Mouse (Mus musculus): ENCODE results near the gene Slc12a3. TPM values are rescaled to one million over a fixed set of nuclear protein-coding genes. Genes with fewer than 3 reads are reported as not detected.

Gene Slc12a3
- total RNA-seq (2012; rRNA removed) (0.17 and 0.21 TPM in 2 replicates), total RNA-seq (2014; rRNA removed) (0.08 TPM in 1 of 2 replicates, not detected in the other), polyA plus RNA-seq (2012; ENCODE audit: insufficient read length, low read depth) (0.19 TPM in 1 of 2 replicates, not detected in the other)

- Histone ChIP-seq H3K4me2 (ENCODE audit: insufficient read depth, low read depth, poor library complexity, severe bottlenecking) (no peak within 1 kb of the TSS), H3K9ac (ENCODE audit: insufficient read depth, low read depth) (no peak within 1 kb of the TSS), H3K27ac (ENCODE audit: insufficient read depth, low read depth) (no peak within 1 kb of the TSS), H3K36me3 (replicated peaks in 1 of 2; ENCODE audit: control insufficient read depth in 1 of 2, insufficient read depth in 1 of 2, low read length in 1 of 2) (peaks cover 0 to 2% of the 10 kb centered on the region in 2 experiments), H3K4me1 (ENCODE audit: control insufficient read depth in 1 of 2, insufficient read depth in 2 of 2) (peaks cover 2 to 24% of the 10 kb centered on the region in 2 experiments; a peak in 3 of 4 replicates), H3K4me3 (replicated peaks in 1 of 3; ENCODE audit: low read depth in 2 of 3, low read length in 2 of 3, poor library complexity in 1 of 3) (no peak within 1 kb of the TSS), H3K27me3 (replicated peaks) (no peaks in the 10 kb centered on the region), H3K9me3 (replicated peaks; ENCODE audit: low read length) (no peaks in the 10 kb centered on the region), H3K79me2 (replicated peaks; ENCODE audit: control insufficient read depth, extremely low read depth, insufficient read depth, poor library complexity, severe bottlenecking) (no peaks in the 10 kb centered on the region)
- TF ChIP-seq CHD1 (IDR thresholded peaks at IDR 0.05; ENCODE audit: low read depth, low read length): no peak
- no peak for DNase-seq (ENCODE audit: extremely low read depth)
- in situ Hi-C loops (cut with MboI; ENCODE audit: low pct_ligation_motif_present, low pct_unique_long_range_greater_than_20kb, low sequenced_read_pairs) (no loop called here), dilution Hi-C loops (cut with MboI; ENCODE audit: extremely low pct_ligation_motif_present, extremely low pct_unique_long_range_greater_than_20kb, low sequenced_read_pairs) (no loop called here)
These were observed at the start of gene Slc12a3 for GRCm38 (mm10) chr8:94328932-94329728. Gene Slc12a3, plus strand, starts transcription at chr8:94329201.

- no peak for TF ChIP-seq CHD1 (IDR thresholded peaks at IDR 0.05; ENCODE audit: low read depth, low read length)
- TF ChIP-seq MXI1 (IDR thresholded peaks at IDR 0.05; ENCODE audit: low read depth, low read length): no peak
- no peak for TF ChIP-seq MAZ (IDR thresholded peaks at IDR 0.05; ENCODE audit: low read depth, low read length)
- TF ChIP-seq MYC (IDR thresholded peaks at IDR 0.05; ENCODE audit: low read depth, low read length): no peak
- TF ChIP-seq ZKSCAN1 (IDR thresholded peaks at IDR 0.05; ENCODE audit: borderline replicate concordance, low read depth, low read length): no peak
- no peak for TF ChIP-seq ZNF384 (IDR thresholded peaks at IDR 0.05; ENCODE audit: low read depth, low read length)
- no peak for TF ChIP-seq JUND (conservative IDR thresholded peaks at IDR 0.05; ENCODE audit: low read depth, low read length)
- TF ChIP-seq USF1 (IDR thresholded peaks at IDR 0.05; ENCODE audit: low read depth, low read length): no peak
- no peak for TF ChIP-seq RCOR1 (conservative IDR thresholded peaks at IDR 0.05; ENCODE audit: low read depth, low read length)
- no peak for TF ChIP-seq TBP (conservative IDR thresholded peaks at IDR 0.05; ENCODE audit: low read depth, low read length)
- TF ChIP-seq USF2 (conservative IDR thresholded peaks at IDR 0.05; ENCODE audit: low read depth, low read length): no peak
- TF ChIP-seq EP300 (IDR thresholded peaks at IDR 0.05; ENCODE audit: low read length): no peak
- no peak for TF ChIP-seq IRF4 (IDR thresholded peaks at IDR 0.05; ENCODE audit: low read depth, low read length)
- no peak for TF ChIP-seq RAD21 (IDR thresholded peaks at IDR 0.05; ENCODE audit: low read depth, low read length)
- TF ChIP-seq SMC3 (IDR thresholded peaks at IDR 0.05; ENCODE audit: low read depth, low read length): no peak
- TF ChIP-seq BHLHE40 (IDR thresholded peaks at IDR 0.05; ENCODE audit: low read depth, low read length): no peak
- TF ChIP-seq GABPA (IDR thresholded peaks at IDR 0.05; ENCODE audit: insufficient replicate concordance, low read depth, low read length): no peak
- no peak for TF ChIP-seq ELF1 (IDR thresholded peaks at IDR 0.05; ENCODE audit: low read depth, low read length)
- no peak for TF ChIP-seq POLR2A (IDR thresholded peaks at IDR 0.05; ENCODE audit: low read depth, low read length)
- no peak for TF ChIP-seq JUN (IDR thresholded peaks at IDR 0.05; ENCODE audit: insufficient read depth, low read depth, low read length)
- no peaks in the 10 kb centered on the region for H3K27me3 ChIP-seq (replicated peaks)
- dilution Hi-C loops (cut with MboI; ENCODE audit: extremely low pct_ligation_motif_present, extremely low pct_unique_long_range_greater_than_20kb, low sequenced_read_pairs) (no loop called here), in situ Hi-C loops (cut with MboI; ENCODE audit: low pct_ligation_motif_present, low pct_unique_long_range_greater_than_20kb, low sequenced_read_pairs) (no loop called here)
- peaks cover 4 to 28% of the 10 kb centered on the region in 2 experiments for H3K36me3 ChIP-seq (replicated peaks in 1 of 2; ENCODE audit: control insufficient read depth in 1 of 2, insufficient read depth in 1 of 2, low read length in 1 of 2)
- peaks cover 0 to 13% of the 10 kb centered on the region in 2 experiments; a peak in 2 of 4 replicates for H3K4me1 ChIP-seq (ENCODE audit: control insufficient read depth in 1 of 2, insufficient read depth in 2 of 2)
- H3K9ac ChIP-seq (ENCODE audit: insufficient read depth, low read depth): no peak overlapping the region
- DNase-seq (ENCODE audit: extremely low read depth): no peak
- H3K4me3 ChIP-seq (replicated peaks in 1 of 3; ENCODE audit: low read depth in 2 of 3, low read length in 2 of 3, poor library complexity in 1 of 3): no peak overlapping the region
- H3K79me2 ChIP-seq (replicated peaks; ENCODE audit: control insufficient read depth, extremely low read depth, insufficient read depth, poor library complexity, severe bottlenecking): 0 out of 2 replicates have a peak, but pooled peaks cover 5% of the 10 kb centered on the region
- no peak overlapping the region for H3K4me2 ChIP-seq (ENCODE audit: insufficient read depth, low read depth, poor library complexity, severe bottlenecking)
- no peaks in the 10 kb centered on the region for H3K9me3 ChIP-seq (replicated peaks; ENCODE audit: low read length)
- no peak overlapping the region for H3K27ac ChIP-seq (ENCODE audit: insufficient read depth, low read depth)
These were observed 48.9 kb upstream of the Slc12a3 start for GRCm38 (mm10) chr8:94280001-94280613.

All from CH12.LX (cell line).